Mouse (Mus musculus): ENCODE measurements around the gene Acad11. TPM values are rescaled to one million over a fixed set of nuclear protein-coding genes. Genes with fewer than 3 reads are reported as not detected.

Acad11 gene
- polyA plus RNA-seq, 1 experiment from 2014 or later, result 8.3 TPM

- Histone ChIP-seq H3K27ac (replicated peaks) (no peak overlapping the region), H3K4me3 (no peak overlapping the region), H3K36me3 (peaks cover 39% of the 10 kb centered on the region), H3K4me1 (0 out of 2 replicates have a peak, but pooled peaks cover 3% of the 10 kb centered on the region), H3K9ac (no peak overlapping the region), H3K4me2 (no peak overlapping the region), H3K27me3 (replicated peaks) (no peaks in the 10 kb centered on the region), H3K9me3 (no peaks in the 10 kb centered on the region)
- WGBS, result 62% methylated on average over 4 of the region's 4 CpGs
- no peak for ATAC-seq (ENCODE audit: extremely low read depth, insufficient number of reproducible peaks, low FRiP score, low TSS enrichment)
Observed at GRCm38 (mm10) chr9:104085730-104086429, 22.7 kb downstream of the Acad11 start.

GRCm38 (mm10) chr9:104088555-104088954 lies 25.4 kb downstream of the Acad11 start:
- H3K36me3 ChIP-seq, result peaks cover 28% of the 10 kb centered on the region
- H3K9ac ChIP-seq, result no peak overlapping the region
- no peak overlapping the region for H3K4me3 ChIP-seq
- no peak overlapping the region for H3K4me2 ChIP-seq
- H3K27ac ChIP-seq (replicated peaks), result peak overlapping the region; percentile 76
- H3K4me1 ChIP-seq, result 0 out of 2 replicates have a peak, but pooled peaks cover 3% of the 10 kb centered on the region
- 58% methylated on average over 8 of the region's 8 CpGs for WGBS
- no peaks in the 10 kb centered on the region for H3K9me3 ChIP-seq
- no peaks in the 10 kb centered on the region for H3K27me3 ChIP-seq (replicated peaks)
- no peak for ATAC-seq (ENCODE audit: extremely low read depth, insufficient number of reproducible peaks, low FRiP score, low TSS enrichment)

DNA sequence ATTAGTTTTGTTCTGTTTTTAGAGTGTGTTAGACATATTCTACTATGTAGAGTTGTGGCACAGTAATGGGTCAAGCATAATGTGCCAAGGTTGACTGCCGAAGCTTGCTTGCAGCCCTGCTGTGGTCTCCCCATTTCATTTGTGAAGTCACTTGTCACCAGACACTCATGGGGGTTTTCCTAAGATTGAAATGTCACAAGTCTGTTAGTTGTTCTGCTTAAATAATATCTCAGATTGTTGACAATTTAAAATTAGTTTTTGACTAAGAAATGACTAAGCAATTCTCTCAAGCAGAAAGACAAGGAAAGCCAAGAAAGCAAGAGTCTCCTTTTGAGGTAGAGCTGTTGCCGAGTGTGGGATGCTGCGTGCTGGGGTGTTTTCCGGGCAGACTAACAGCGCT lies 29.8 kb downstream of the Acad11 start:
- Histone ChIP-seq H3K4me2 (no peak overlapping the region), H3K36me3 (peaks cover 11% of the 10 kb centered on the region; the same call in 1 of the 2 replicates), H3K4me1 (0 out of 2 replicates have a peak, but pooled peaks cover 3% of the 10 kb centered on the region), H3K9ac (no peak overlapping the region), H3K27ac (replicated peaks) (no peak overlapping the region), H3K4me3 (no peak overlapping the region), H3K27me3 (replicated peaks) (no peaks in the 10 kb centered on the region), H3K9me3 (no peaks in the 10 kb centered on the region)
- 85% methylated on average over 5 of the region's 5 CpGs for WGBS
- ATAC-seq (ENCODE audit: extremely low read depth, insufficient number of reproducible peaks, low FRiP score, low TSS enrichment), result no peak

GRCm38 (mm10) chr9:104098256-104098655 lies 35.1 kb downstream of the Acad11 start:
- no peaks in the 10 kb centered on the region; the same call in 1 of the 2 replicates for H3K36me3 ChIP-seq
- H3K9me3 ChIP-seq, result no peaks in the 10 kb centered on the region
- ATAC-seq (ENCODE audit: extremely low read depth, insufficient number of reproducible peaks, low FRiP score, low TSS enrichment), result no peak
- no peak overlapping the region for H3K4me3 ChIP-seq
- no peaks in the 10 kb centered on the region for H3K27me3 ChIP-seq (replicated peaks)
- H3K4me2 ChIP-seq, result no peak overlapping the region
- H3K9ac ChIP-seq, result no peak overlapping the region
- 55% methylated on average over 5 of the region's 5 CpGs for WGBS
- H3K27ac ChIP-seq (replicated peaks), result no peak overlapping the region
- peaks cover 17% of the 10 kb centered on the region for H3K4me1 ChIP-seq

DNA sequence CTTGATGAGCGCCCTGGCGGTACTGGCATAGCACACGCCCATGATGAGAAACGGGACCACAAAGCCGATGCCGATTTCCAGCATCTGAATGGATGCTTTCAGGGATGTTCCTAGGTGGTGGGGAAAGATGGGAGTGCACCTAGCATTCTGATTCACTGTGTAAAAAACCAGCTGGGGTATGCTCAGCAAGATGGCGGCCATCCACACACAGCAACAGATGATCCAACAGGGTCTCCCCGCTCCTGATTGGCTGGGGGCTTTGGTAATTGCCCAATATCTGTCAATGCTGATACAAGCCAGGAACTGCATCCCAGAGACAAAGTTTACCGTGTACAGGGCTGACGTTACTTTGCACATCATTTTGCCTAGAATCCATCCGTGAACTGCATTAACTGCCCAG lies 35.9 kb downstream of the Acad11 start:
- no peaks in the 10 kb centered on the region for H3K27me3 ChIP-seq (replicated peaks)
- no peaks in the 10 kb centered on the region for H3K9me3 ChIP-seq
- H3K4me2 ChIP-seq, result no peak overlapping the region
- peaks cover 17% of the 10 kb centered on the region for H3K4me1 ChIP-seq
- H3K9ac ChIP-seq, result no peak overlapping the region
- no peak overlapping the region for H3K27ac ChIP-seq (replicated peaks)
- no peak for ATAC-seq (ENCODE audit: extremely low read depth, insufficient number of reproducible peaks, low FRiP score, low TSS enrichment)
- no peaks in the 10 kb centered on the region; the same call in 1 of the 2 replicates for H3K36me3 ChIP-seq
- H3K4me3 ChIP-seq, result no peak overlapping the region
- WGBS, result 81% methylated on average over 11 of the region's 11 CpGs

- H3K4me1 ChIP-seq, result peaks cover 17% of the 10 kb centered on the region
- no peak overlapping the region for H3K4me2 ChIP-seq
- no peaks in the 10 kb centered on the region; the same call in 1 of the 2 replicates for H3K36me3 ChIP-seq
- no peak overlapping the region for H3K4me3 ChIP-seq
- H3K27ac ChIP-seq (replicated peaks), result no peak overlapping the region
- H3K27me3 ChIP-seq (replicated peaks), result no peaks in the 10 kb centered on the region
- H3K9me3 ChIP-seq, result no peaks in the 10 kb centered on the region
- ATAC-seq (ENCODE audit: extremely low read depth, insufficient number of reproducible peaks, low FRiP score, low TSS enrichment), result no peak
- no peak overlapping the region for H3K9ac ChIP-seq
- WGBS, result 55% methylated on average over 7 of the region's 7 CpGs
Observed at GRCm38 (mm10) chr9:104100822-104101221, 37.6 kb downstream of the Acad11 start.

DNA sequence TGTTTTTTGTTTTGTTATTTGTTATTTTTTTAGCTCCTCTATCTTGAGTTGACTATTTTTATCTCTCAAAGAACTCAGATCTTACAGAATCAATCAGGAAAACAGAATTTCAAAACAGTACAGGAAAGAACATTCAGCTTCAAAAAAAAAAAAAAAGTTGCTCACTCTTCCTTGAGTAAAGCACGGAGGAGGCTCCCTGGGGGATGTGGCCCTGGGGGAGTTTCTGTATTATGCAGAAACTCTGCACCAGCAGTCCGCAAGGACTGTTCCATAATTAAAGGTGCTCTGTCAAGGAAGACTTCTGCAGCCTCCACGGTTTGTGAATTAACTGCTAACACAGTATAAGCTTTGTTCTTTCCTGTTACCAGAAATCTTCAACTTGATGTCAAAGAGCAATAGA lies 38.3 kb downstream of the Acad11 start:
- H3K36me3 ChIP-seq, result no peaks in the 10 kb centered on the region; the same call in 1 of the 2 replicates
- no peaks in the 10 kb centered on the region for H3K9me3 ChIP-seq
- no peak overlapping the region for H3K4me3 ChIP-seq
- 39% methylated on average over 3 of the region's 3 CpGs for WGBS
- no peak overlapping the region for H3K27ac ChIP-seq (replicated peaks)
- H3K4me1 ChIP-seq, result peaks cover 17% of the 10 kb centered on the region
- H3K27me3 ChIP-seq (replicated peaks), result no peaks in the 10 kb centered on the region
- ATAC-seq (ENCODE audit: extremely low read depth, insufficient number of reproducible peaks, low FRiP score, low TSS enrichment), result no peak
- H3K9ac ChIP-seq, result no peak overlapping the region
- H3K4me2 ChIP-seq, result 0 out of 2 replicates have a peak overlapping the region, but pooled peaks have one; percentile 27

DNA sequence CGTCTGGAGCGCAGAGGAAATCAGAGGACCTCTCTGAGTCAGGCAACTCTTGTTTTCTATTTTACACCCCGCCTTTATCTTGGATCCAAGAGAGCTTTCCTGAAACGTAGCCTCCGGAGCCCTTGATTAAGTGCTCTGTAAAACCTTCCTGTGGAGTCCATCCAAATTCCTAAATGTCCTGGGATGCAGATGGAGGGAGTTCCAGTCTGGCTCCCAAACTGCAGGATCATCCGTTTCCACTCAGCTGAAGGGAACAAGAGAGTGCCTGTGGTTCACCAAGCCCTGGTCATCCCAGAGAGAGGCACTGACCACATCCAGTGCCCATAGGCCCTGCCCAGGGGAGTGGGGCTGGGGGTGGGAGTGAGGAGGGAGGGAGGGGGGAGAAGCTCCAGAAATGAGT lies 39.1 kb downstream of the Acad11 start:
- H3K4me2 ChIP-seq, result peak overlapping the region; percentile 27
- no peaks in the 10 kb centered on the region for H3K27me3 ChIP-seq (replicated peaks)
- H3K4me1 ChIP-seq, result peaks cover 17% of the 10 kb centered on the region
- H3K27ac ChIP-seq (replicated peaks), result peak overlapping the region; percentile 13; the same call in 1 of the 2 replicates
- no peak overlapping the region for H3K9ac ChIP-seq
- 19% methylated on average over 6 of the region's 6 CpGs for WGBS
- no peaks in the 10 kb centered on the region for H3K9me3 ChIP-seq
- H3K36me3 ChIP-seq, result no peaks in the 10 kb centered on the region; the same call in 1 of the 2 replicates
- no peak for ATAC-seq (ENCODE audit: extremely low read depth, insufficient number of reproducible peaks, low FRiP score, low TSS enrichment)
- H3K4me3 ChIP-seq, result no peak overlapping the region

DNA sequence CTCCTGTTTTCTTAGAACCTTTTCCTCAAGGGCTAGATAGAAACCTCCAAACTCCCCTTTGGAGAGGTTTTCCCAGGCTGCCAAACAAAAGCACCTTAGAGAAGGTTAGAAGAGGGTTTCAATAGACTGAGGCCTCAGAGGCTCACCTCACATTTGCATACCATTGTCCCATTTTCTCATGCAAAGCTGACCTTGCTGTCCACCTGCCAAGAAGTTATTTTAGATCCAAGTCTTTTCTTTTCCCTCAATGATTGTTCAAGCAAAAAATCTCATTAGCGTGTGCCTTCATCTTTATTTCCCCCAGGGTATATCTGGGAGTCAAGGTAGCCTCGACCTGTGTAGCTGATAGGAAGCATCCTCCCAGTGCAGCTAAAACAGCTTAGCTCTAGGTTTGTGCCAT lies 39.7 kb downstream of the Acad11 start:
- Histone ChIP-seq H3K36me3 (no peaks in the 10 kb centered on the region; the same call in 1 of the 2 replicates), H3K27me3 (replicated peaks) (no peaks in the 10 kb centered on the region), H3K4me2 (no peak overlapping the region), H3K4me3 (no peak overlapping the region), H3K27ac (replicated peaks) (no peak overlapping the region), H3K9me3 (no peaks in the 10 kb centered on the region), H3K9ac (no peak overlapping the region), H3K4me1 (peaks cover 17% of the 10 kb centered on the region)
- no peak for ATAC-seq (ENCODE audit: extremely low read depth, insufficient number of reproducible peaks, low FRiP score, low TSS enrichment)
- 67% methylated on average over 2 of the region's 2 CpGs for WGBS

DNA sequence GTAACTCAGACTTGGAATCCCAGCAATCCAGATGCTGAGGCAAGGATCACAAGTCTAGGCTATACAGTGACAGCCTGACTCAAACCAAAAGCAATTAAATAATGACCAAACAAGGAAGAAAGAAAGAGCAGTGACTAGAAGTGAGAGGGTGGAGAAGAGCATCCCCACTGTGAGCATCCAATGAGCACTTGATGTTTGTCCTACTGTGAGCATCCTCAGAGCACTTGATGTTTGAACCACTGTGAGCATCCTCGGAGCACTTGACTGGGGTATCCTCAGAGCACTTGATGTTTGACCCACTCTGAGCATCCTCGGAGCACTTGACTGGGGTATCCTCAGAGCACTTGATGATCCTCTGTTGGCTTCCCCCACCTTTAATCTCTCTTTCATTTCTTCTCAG lies 41.8 kb downstream of the Acad11 start:
- Histone ChIP-seq H3K27ac (replicated peaks) (no peak overlapping the region), H3K4me1 (peaks cover 23% of the 10 kb centered on the region), H3K4me2 (no peak overlapping the region), H3K36me3 (no peaks in the 10 kb centered on the region), H3K9me3 (no peaks in the 10 kb centered on the region), H3K9ac (no peak overlapping the region), H3K27me3 (replicated peaks) (no peaks in the 10 kb centered on the region), H3K4me3 (no peak overlapping the region)
- ATAC-seq (ENCODE audit: extremely low read depth, insufficient number of reproducible peaks, low FRiP score, low TSS enrichment), result no peak
- 80% methylated on average over 2 of the region's 2 CpGs for WGBS

DNA sequence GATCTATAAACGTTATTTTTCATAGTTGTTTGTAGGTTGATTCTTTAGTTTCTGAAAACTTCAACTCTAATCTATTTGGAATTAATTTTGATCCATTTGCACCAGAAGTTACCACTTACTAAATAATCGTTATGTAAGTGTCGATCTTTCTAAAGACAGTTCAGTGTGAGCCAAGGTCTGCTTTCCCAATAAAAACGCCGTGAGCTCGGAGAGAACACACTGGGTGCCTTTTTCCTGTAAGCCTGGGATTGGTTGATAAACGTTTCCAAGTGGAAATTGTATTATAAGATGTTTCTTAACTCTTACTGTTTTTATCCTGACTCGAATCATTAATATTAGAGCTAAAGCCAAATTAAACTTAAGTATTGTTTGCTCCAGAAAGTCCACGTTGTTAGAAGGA lies 43.8 kb downstream of the Acad11 start:
- H3K36me3 ChIP-seq, result peaks cover 4% of the 10 kb centered on the region; the same call in 1 of the 2 replicates
- H3K4me3 ChIP-seq, result no peak overlapping the region
- 61% methylated on average over 9 of the region's 9 CpGs for WGBS
- H3K9me3 ChIP-seq, result no peaks in the 10 kb centered on the region
- ATAC-seq (ENCODE audit: extremely low read depth, insufficient number of reproducible peaks, low FRiP score, low TSS enrichment), result no peak
- no peaks in the 10 kb centered on the region for H3K27me3 ChIP-seq (replicated peaks)
- H3K9ac ChIP-seq, result no peak overlapping the region
- H3K27ac ChIP-seq (replicated peaks), result peak overlapping the region; percentile 13; the same call in 1 of the 2 replicates
- no peak overlapping the region for H3K4me2 ChIP-seq
- peaks cover 12% of the 10 kb centered on the region for H3K4me1 ChIP-seq

GRCm38 (mm10) chr9:104107482-104107881 lies 44.3 kb downstream of the Acad11 start:
- 21% methylated on average over 6 of the region's 6 CpGs for WGBS
- Histone ChIP-seq H3K4me1 (peaks cover 6% of the 10 kb centered on the region; the same call in 1 of the 2 replicates), H3K4me2 (no peak overlapping the region), H3K27me3 (replicated peaks) (no peaks in the 10 kb centered on the region), H3K36me3 (peaks cover 5% of the 10 kb centered on the region; the same call in 1 of the 2 replicates), H3K9me3 (no peaks in the 10 kb centered on the region), H3K4me3 (no peak overlapping the region), H3K9ac (no peak overlapping the region), H3K27ac (replicated peaks) (peak overlapping the region; percentile 13; the same call in 1 of the 2 replicates)
- ATAC-seq (ENCODE audit: extremely low read depth, insufficient number of reproducible peaks, low FRiP score, low TSS enrichment), result no peak
